ENCODE assay signal across 9 mouse cellular contexts in genomic region chr6:84586551-84587200, GRCm38 (mm10). TPM values are rescaled to one million over a fixed set of nuclear protein-coding genes. Genes with fewer than 3 reads are reported as not detected.
A peak's percentile ranks its signal among the peaks of the same experiment; 100 is the strongest.
DNase-seq lines count a peak whose midpoint lies in the region; ATAC-seq lines count a peak whose summit lies in the region.
"Had no signal": no experiment of that assay in that cellular context is flagged by ENCODE, and none has a peak within 500 bp of the region (broad histone marks: within the 10 kb centered on the region; RNA-seq: fewer than 3 reads in every experiment).

No protein-coding gene starts in this region.

- WGBS in heart, embryonic 13.5 days: 3% methylated on average over 28 of the region's 28 CpGs
- WGBS in embryonic facial prominence, embryonic 11.5 days: 1% methylated on average over 28 of the region's 28 CpGs
- under 1% methylated on average over 27 of the region's 28 CpGs for WGBS in hindbrain, embryonic 11.5 days
- WGBS in midbrain, embryonic 11.5 days: 2% methylated on average over 28 of the region's 28 CpGs

- no peaks in the 10 kb centered on the region for H3K9me3 ChIP-seq in heart, embryonic 13.5 days
- no peaks in the 10 kb centered on the region for H3K9me3 ChIP-seq in embryonic facial prominence, embryonic 11.5 days (replicated peaks; ENCODE audit: control insufficient read depth, low read length)
- no peaks in the 10 kb centered on the region for H3K9me3 ChIP-seq in hindbrain, embryonic 11.5 days (ENCODE audit: control insufficient read depth, low read length)
- no peaks in the 10 kb centered on the region for H3K9me3 ChIP-seq in midbrain, embryonic 11.5 days (ENCODE audit: control insufficient read depth, low read length)

- peak overlapping the region; percentile 77 for H3K9ac ChIP-seq in heart, embryonic 13.5 days
- peak overlapping the region; percentile 70 for H3K9ac ChIP-seq in embryonic facial prominence, embryonic 11.5 days (replicated peaks; ENCODE audit: low read length)
- peak overlapping the region; percentile 71 for H3K9ac ChIP-seq in hindbrain, embryonic 11.5 days (ENCODE audit: low read depth, low read length)
- peak overlapping the region; percentile 49 for H3K9ac ChIP-seq in midbrain, embryonic 11.5 days (ENCODE audit: low read length)

- H3K36me3 ChIP-seq in heart, embryonic 13.5 days: no peaks in the 10 kb centered on the region
- H3K36me3 ChIP-seq in embryonic facial prominence, embryonic 11.5 days (replicated peaks; ENCODE audit: control insufficient read depth, insufficient read depth, low read depth, low read length): no peaks in the 10 kb centered on the region
- no peaks in the 10 kb centered on the region for H3K36me3 ChIP-seq in hindbrain, embryonic 11.5 days (ENCODE audit: control insufficient read depth, insufficient read depth, low read length)
- no peaks in the 10 kb centered on the region for H3K36me3 ChIP-seq in midbrain, embryonic 11.5 days (ENCODE audit: control insufficient read depth, insufficient read depth, low read length)

- no peak overlapping the region for H3K27ac ChIP-seq in heart, embryonic 13.5 days (replicated peaks)
- H3K27ac ChIP-seq in embryonic facial prominence, embryonic 11.5 days (replicated peaks; ENCODE audit: low read depth, low read length): peak overlapping the region; percentile 56; the same call in 1 of the 2 replicates
- H3K27ac ChIP-seq in hindbrain, embryonic 11.5 days (ENCODE audit: low read depth, low read length): peak overlapping the region; percentile 75; the same call in 1 of the 2 replicates
- no peak overlapping the region for H3K27ac ChIP-seq in midbrain, embryonic 11.5 days (ENCODE audit: low read depth, low read length)

- ATAC-seq in heart, embryonic 13.5 days (ENCODE audit: extremely low read depth, insufficient number of reproducible peaks, low FRiP score, low TSS enrichment): no peak
- ATAC-seq in embryonic facial prominence, embryonic 11.5 days (replicated peaks; ENCODE audit: insufficient number of reproducible peaks, low FRiP score, low TSS enrichment, low read depth): no peak
- no peak for ATAC-seq in hindbrain, embryonic 11.5 days (ENCODE audit: low FRiP score)
- no peak for ATAC-seq in midbrain, embryonic 11.5 days (ENCODE audit: low FRiP score)
- ATAC-seq in monocyte, adult 5-6 weeks (replicated peaks; ENCODE audit: insufficient number of reproducible peaks, low FRiP score, low TSS enrichment, poor library complexity, severe bottlenecking): no peak

- DNase-seq in heart, postnatal 14 days: no peak
- DNase-seq in embryonic facial prominence, embryonic 11.5 days (ENCODE audit: low spot score): peak; percentile 39
- DNase-seq in hindbrain, embryonic 11.5 days (ENCODE audit: low spot score): peak; percentile 60
- peak; percentile 93 for DNase-seq in midbrain, embryonic 11.5 days (ENCODE audit: low spot score, missing footprints)
- no peak for DNase-seq in layer of hippocampus, postnatal 14 days (ENCODE audit: low spot score in 2 of 2)
- DNase-seq in thymus, adult 18-20 months: no peak
- DNase-seq: cerebellum, adult 11-12 months had no signal

- peak overlapping the region; percentile 52 for H3K4me3 ChIP-seq in heart, embryonic 13.5 days
- peak overlapping the region; percentile 59 for H3K4me3 ChIP-seq in embryonic facial prominence, embryonic 11.5 days (ENCODE audit: low read depth, low read length)
- peak overlapping the region; percentile 55 for H3K4me3 ChIP-seq in hindbrain, embryonic 11.5 days (ENCODE audit: low read depth, low read length)
- H3K4me3 ChIP-seq in midbrain, embryonic 11.5 days (ENCODE audit: low read depth, low read length): peak overlapping the region; percentile 45

- peaks cover 99% of the 10 kb centered on the region for H3K27me3 ChIP-seq in heart, embryonic 13.5 days (replicated peaks)
- peaks cover 44% of the 10 kb centered on the region for H3K27me3 ChIP-seq in embryonic facial prominence, embryonic 11.5 days (ENCODE audit: control insufficient read depth, insufficient read depth, low read length)
- peaks cover 75% of the 10 kb centered on the region for H3K27me3 ChIP-seq in hindbrain, embryonic 11.5 days (ENCODE audit: control insufficient read depth, insufficient read depth, low read length)
- H3K27me3 ChIP-seq in midbrain, embryonic 11.5 days (ENCODE audit: control insufficient read depth, insufficient read depth, low read length): peaks cover 86% of the 10 kb centered on the region

- intact Hi-C loops in heart, postnatal 14 days (cut with DNase I): loop anchor here (5.0 kb wide), 2 partner anchors 264 to 326 kb away; no protein-coding TSS in a partner anchor

- H3K4me2 ChIP-seq in heart, embryonic 13.5 days: peak overlapping the region; percentile 93
- H3K4me2 ChIP-seq in embryonic facial prominence, embryonic 11.5 days (ENCODE audit: low read depth, low read length): peak overlapping the region; percentile 91
- peak overlapping the region; percentile 88 for H3K4me2 ChIP-seq in hindbrain, embryonic 11.5 days (replicated peaks; ENCODE audit: low read depth, low read length)
- peak overlapping the region; percentile 88 for H3K4me2 ChIP-seq in midbrain, embryonic 11.5 days

- H3K4me1 ChIP-seq in heart, embryonic 13.5 days: peaks cover 82% of the 10 kb centered on the region
- H3K4me1 ChIP-seq in embryonic facial prominence, embryonic 11.5 days (ENCODE audit: control insufficient read depth, insufficient read depth, low read length): peaks cover 14% of the 10 kb centered on the region
- peaks cover 13% of the 10 kb centered on the region for H3K4me1 ChIP-seq in hindbrain, embryonic 11.5 days (replicated peaks; ENCODE audit: control insufficient read depth, insufficient read depth, low read length)
- H3K4me1 ChIP-seq in midbrain, embryonic 11.5 days (ENCODE audit: control insufficient read depth, insufficient read depth, low read length): peaks cover 48% of the 10 kb centered on the region

RNA-seq across cellular contexts. Expression of gene Cyp26b1, which starts 7.0 kb away (rescaled TPM):
- 1.4 and 1.9 TPM in 2 replicates for polyA plus RNA-seq in heart, embryonic 13.5 days (2015; fragmentation: Nextera tagmentation; extraction: Ambion mirVana)
- 1 to 10 TPM; 2.1 to 2.7 TPM for total RNA-seq in heart, postnatal 14 days (2021)
- polyA plus RNA-seq in embryonic facial prominence, embryonic 11.5 days (2014; fragmentation: Nextera tagmentation; extraction: Ambion mirVana): 8.6 and 9.0 TPM in 2 replicates
- polyA plus RNA-seq in hindbrain, embryonic 11.5 days (2014; fragmentation: Nextera tagmentation; extraction: Ambion mirVana): 19.2 and 19.4 TPM in 2 replicates
- polyA plus RNA-seq in midbrain, embryonic 11.5 days (2014; fragmentation: Nextera tagmentation; extraction: Ambion mirVana): 3.1 and 3.7 TPM in 2 replicates
- 10 to 100 TPM; 12.0 to 16.9 TPM for total RNA-seq in layer of hippocampus, postnatal 14 days (2021)
- not detected in 3 replicates for total RNA-seq in monocyte, adult 5-6 weeks (2017)

Comparison
In these comparisons a context has a peak if more than half of its experiments do, and no peak if none do; other contexts are left out.
1. H3K27ac ChIP-seq: peak in embryonic facial prominence, embryonic 11.5 days (single experiment) and hindbrain, embryonic 11.5 days (single experiment); none in heart, embryonic 13.5 days (single experiment) and midbrain, embryonic 11.5 days (single experiment).
2. DNase-seq: peak in embryonic facial prominence, embryonic 11.5 days (single experiment), hindbrain, embryonic 11.5 days (single experiment) and midbrain, embryonic 11.5 days (single experiment); none in heart, postnatal 14 days (0 of 2), layer of hippocampus, postnatal 14 days (0 of 2) and thymus, adult 18-20 months (0 of 2).
3. Peak in every context shown above with its lines, with median percentiles within 50 percentile points of each other: H3K4me2 ChIP-seq, H3K4me3 ChIP-seq and H3K9ac ChIP-seq.